Mouse (Mus musculus) G1E (cell line): ENCODE results near the gene Eml3. TPM values are rescaled to one million over a fixed set of nuclear protein-coding genes. Genes with fewer than 3 reads are reported as not detected.

Experiments
- ATAC-seq: 2 replicates; pipeline ENCODE4 v1.8.0; 2016; ENCODE audit warnings: mild to moderate bottlenecking; ENCODE audit not compliant: insufficient number of reproducible peaks, poor library complexity, low FRiP score, severe bottlenecking; ENCODE audit errors: extremely low read depth
- DNase-seq: peaks from one replicate; pipeline ENCODE4 v3.0.0; 2012; ENCODE audit warnings: low spot score
- H3K27me3 ChIP-seq: 2 replicates; pipeline ENCODE4 v1.6.1; 2012; ENCODE audit warnings: mild to moderate bottlenecking, low read length, inconsistent platforms; ENCODE audit not compliant: insufficient read depth
- H3K36me3 ChIP-seq: replicated peaks from 2 replicates; pipeline ENCODE3; 2012; ENCODE audit warnings: mild to moderate bottlenecking, inconsistent platforms
- H3K4me1 ChIP-seq: 2 replicates; pipeline ENCODE4 v1.6.1; 2012; ENCODE audit warnings: low read depth, low read length, inconsistent platforms, mixed read lengths; ENCODE audit not compliant: insufficient read depth
- H3K4me3 ChIP-seq: 2 replicates; pipeline ENCODE4 v1.5.1; 2012; ENCODE audit warnings: low read depth, mild to moderate bottlenecking, inconsistent platforms, low read length, moderate library complexity, mixed read lengths
- H3K9me3 ChIP-seq: replicated peaks from 2 replicates; pipeline ENCODE4 v1.6.1; 2012; ENCODE audit warnings: inconsistent platforms
- CTCF ChIP-seq: IDR thresholded peaks from 2 replicates; pipeline ENCODE4 v1.5.1; 2012; ENCODE audit warnings: low read depth, low read length, inconsistent platforms, mixed read lengths
- GATA1 ChIP-seq: IDR thresholded peaks from 2 replicates; pipeline ENCODE4 v1.6.1; 2012; ENCODE audit warnings: borderline replicate concordance, low read length, inconsistent platforms, mixed read lengths
- GATA2 ChIP-seq: IDR thresholded peaks from 2 replicates; pipeline ENCODE4 v1.6.1; 2012; ENCODE audit warnings: low read depth, low read length, inconsistent platforms, borderline replicate concordance
- POLR2AphosphoS5 ChIP-seq: IDR thresholded peaks from 2 replicates; pipeline ENCODE4 v1.6.1; 2012; ENCODE audit warnings: low read depth, low read length, inconsistent platforms; ENCODE audit not compliant: insufficient replicate concordance
- TAL1 ChIP-seq: conservative IDR thresholded peaks from 2 replicates; pipeline ENCODE4 v1.6.1; 2012; ENCODE audit warnings: low read depth, low read length, inconsistent platforms, mixed read lengths
- polyA plus RNA-seq: library from polyadenylated mRNA; stranded (reverse); fragments of >175 nt; gene quantifications from 2 replicates; pipeline ENCODE4 v1.2.3, GENCODE M21; 2012
- total RNA-seq, 2 experiments: library from RNA; stranded (forward) in 1 of 2; stranded (reverse) in 1 of 2; fragments of 200-1000 nt in 1 of 2; fragments of >200 nt in 1 of 2; fragmentation: Nextera tagmentation in 1 of 2; gene quantifications; 2 replicates each; pipeline ENCODE4 v1.2.3; 2014 to 2017

Gene Eml3
- total RNA-seq (2014; fragmentation: Nextera tagmentation) (24.7 and 26.3 TPM in 2 replicates), total RNA-seq (2017) (40.1 and 42.5 TPM in 2 replicates), polyA plus RNA-seq (111 and 114 TPM in 2 replicates)

GRCm38 (mm10) chr19:8929224-8930088, at the start of gene Eml3, which contains the start of gene Rom1:
Gene Eml3 (plus strand): TSS chr19:8929552.
Gene Rom1 (minus strand): TSS chr19:8929356.
- peaks cover 85% of the 10 kb centered on the region for H3K4me1 ChIP-seq

GRCm38 (mm10) chr19:8880311-8881033, 48.9 kb upstream of the Eml3 start, which contains the start of gene Uqcc3:
Gene Uqcc3 (minus strand): TSS chr19:8880923.
- peak within 1 kb of the TSS; percentile 87 for H3K4me3 ChIP-seq
- DNase-seq, result peak; percentile 75
- H3K36me3 ChIP-seq, result peaks cover 39% of the 10 kb centered on the region
- ATAC-seq, result peak; percentile 88
- H3K4me1 ChIP-seq, result peaks cover 33% of the 10 kb centered on the region
- no peaks in the 10 kb centered on the region for H3K27me3 ChIP-seq
- H3K9me3 ChIP-seq, result no peaks in the 10 kb centered on the region
- TF ChIP-seq POLR2AphosphoS5, result no peak
- no peak for TF ChIP-seq TAL1
- no peak for TF ChIP-seq GATA2
- no peak for TF ChIP-seq CTCF
- no peak for TF ChIP-seq GATA1

More at GRCm38 (mm10) chr19:8929224-8930088, at the start of gene Eml3, which contains the start of gene Rom1:
- Histone ChIP-seq H3K27me3 (no peaks in the 10 kb centered on the region), H3K9me3 (no peaks in the 10 kb centered on the region), H3K4me3 (peak within 1 kb of the TSS; percentile 90), H3K36me3 (peaks cover 78% of the 10 kb centered on the region)
- ATAC-seq (peak; percentile 18; the same call in 1 of the 2 replicates), DNase-seq (peak; percentile 87)
- TF ChIP-seq GATA2 (no peak), CTCF (no peak), TAL1 (no peak), POLR2AphosphoS5 (no peak), GATA1 (no peak)

GRCm38 (mm10) chr19:8881034-8881392, 48.3 kb upstream of the Eml3 start:
- Histone ChIP-seq H3K4me1 (peaks cover 33% of the 10 kb centered on the region), H3K9me3 (no peaks in the 10 kb centered on the region), H3K36me3 (peaks cover 34% of the 10 kb centered on the region), H3K4me3 (peak overlapping the region; percentile 87), H3K27me3 (no peaks in the 10 kb centered on the region)
- ATAC-seq (no peak), DNase-seq (no peak)
- no peak for TF ChIP-seq GATA2
- TF ChIP-seq CTCF, result no peak

GRCm38 (mm10) chr19:8883616-8884015, 45.7 kb upstream of the Eml3 start, which contains the start of the genes Lbhd1 and Gm49403:
Gene Lbhd1 (plus strand): TSS chr19:8883732.
Gene Gm49403 (plus strand): TSS chr19:8883930.
- DNase-seq (no peak), ATAC-seq (no peak)
- Histone ChIP-seq H3K27me3 (no peaks in the 10 kb centered on the region), H3K4me3 (no peak within 1 kb of the TSS), H3K9me3 (no peaks in the 10 kb centered on the region), H3K4me1 (peaks cover 39% of the 10 kb centered on the region), H3K36me3 (peaks cover 16% of the 10 kb centered on the region)
- no peak for TF ChIP-seq CTCF
- TF ChIP-seq TAL1, result no peak
- TF ChIP-seq POLR2AphosphoS5, result no peak
- TF ChIP-seq GATA1, result no peak
- TF ChIP-seq GATA2, result no peak

GRCm38 (mm10) chr19:8886916-8887584, 42.3 kb upstream of the Eml3 start:
- H3K4me1 ChIP-seq, result peaks cover 39% of the 10 kb centered on the region
- no peak for DNase-seq
- peaks cover 27% of the 10 kb centered on the region for H3K36me3 ChIP-seq
- H3K9me3 ChIP-seq, result no peaks in the 10 kb centered on the region
- TF ChIP-seq TAL1, result no peak
- peak; percentile 30; the same call in 1 of the 2 replicates for TF ChIP-seq POLR2AphosphoS5
- no peaks in the 10 kb centered on the region for H3K27me3 ChIP-seq
- H3K4me3 ChIP-seq, result peak overlapping the region; percentile 78; the same call in 1 of the 2 replicates
- no peak for ATAC-seq
